Mouse (Mus musculus): ENCODE data around the gene Cradd. TPM values are rescaled to one million over a fixed set of nuclear protein-coding genes. Genes with fewer than 3 reads are reported as not detected.

Cradd gene
- polyA plus RNA-seq (2015; fragmentation: Nextera tagmentation; extraction: Ambion mirVana) = 9.8 and 11.4 TPM in 2 replicates

GRCm38 (mm10) chr10:95323393-95324277, at the start of gene Cradd:
Gene Cradd, minus strand, starts transcription at chr10:95324133.

Other genes starting within 250 kb of the Cradd start
- 35.0 and 42.3 TPM in 2 replicates for gene Socs2, start 93.0 kb upstream of the Cradd start, polyA plus RNA-seq (2015; fragmentation: Nextera tagmentation; extraction: Ambion mirVana)
- 628 and 724 TPM in 2 replicates for gene Mrpl42, start 177.8 kb upstream of the Cradd start, polyA plus RNA-seq (2015; fragmentation: Nextera tagmentation; extraction: Ambion mirVana)
- 153 and 178 TPM in 2 replicates for gene Ube2n, start 191.0 kb upstream of the Cradd start, polyA plus RNA-seq (2015; fragmentation: Nextera tagmentation; extraction: Ambion mirVana)
- 125 and 140 TPM in 2 replicates for gene Nudt4, start 240.0 kb upstream of the Cradd start, polyA plus RNA-seq (2015; fragmentation: Nextera tagmentation; extraction: Ambion mirVana)